ENCODE assay signal across 22 mouse cellular contexts in the genomic region with DNA sequence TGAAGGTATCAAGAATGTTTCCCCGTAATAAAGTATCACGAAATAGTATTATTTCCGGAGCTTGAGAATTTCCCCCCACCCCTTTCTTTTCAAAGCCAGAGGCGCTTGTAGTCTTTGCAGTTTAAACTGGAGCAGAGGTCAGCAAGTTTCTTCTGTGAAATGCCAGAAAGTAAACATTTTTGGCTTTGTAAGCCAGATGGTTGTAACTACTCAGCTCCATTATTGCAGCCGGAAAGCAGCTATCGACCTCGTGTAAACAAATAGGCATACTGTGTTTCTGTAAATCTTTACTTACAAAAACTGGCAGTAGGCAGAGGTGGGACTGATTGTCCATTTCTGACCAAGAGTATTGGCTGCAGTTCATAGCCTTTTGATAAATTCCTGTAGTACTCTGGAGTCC. TPM values are rescaled to one million over a fixed set of nuclear protein-coding genes. Genes with fewer than 3 reads are reported as not detected.
DNase-seq lines count a peak whose midpoint lies in the region; ATAC-seq and TF ChIP-seq lines count a peak whose summit lies in the region.
"Had no signal": no experiment of that assay in that cellular context is flagged by ENCODE, and none has a peak within 500 bp of the region (broad histone marks: within the 10 kb centered on the region; RNA-seq: fewer than 3 reads in every experiment).

No protein-coding gene starts in this region.

- no peaks in the 10 kb centered on the region for H3K9me3 ChIP-seq in intestine, embryonic 16.5 days (ENCODE audit: control insufficient read depth, low read length)
- no peaks in the 10 kb centered on the region for H3K9me3 ChIP-seq in intestine, embryonic 15.5 days
- H3K9me3 ChIP-seq in liver, postnatal 0 days (ENCODE audit: low read length), result no peaks in the 10 kb centered on the region
- no peaks in the 10 kb centered on the region for H3K9me3 ChIP-seq in liver, embryonic 11.5 days (ENCODE audit: control insufficient read depth, low read length)
- H3K9me3 ChIP-seq in stomach, embryonic 15.5 days, result no peaks in the 10 kb centered on the region
- H3K9me3 ChIP-seq in stomach, postnatal 0 days (ENCODE audit: control insufficient read depth, low read length), result no peaks in the 10 kb centered on the region
- no peaks in the 10 kb centered on the region for H3K9me3 ChIP-seq in midbrain, embryonic 11.5 days (ENCODE audit: control insufficient read depth, low read length)
- H3K9me3 ChIP-seq: forebrain, embryonic 13.5 days; heart, embryonic 13.5 days; liver, embryonic 12.5 days had no signal

- 41% methylated on average over 7 of the region's 7 CpGs for WGBS in intestine, embryonic 16.5 days
- 26% methylated on average over 7 of the region's 7 CpGs for WGBS in intestine, embryonic 15.5 days
- WGBS in liver, postnatal 0 days (ENCODE audit: insufficient replicate concordance), result 47% methylated on average over 7 of the region's 7 CpGs
- 73% methylated on average over 7 of the region's 7 CpGs for WGBS in liver, embryonic 11.5 days
- 25% methylated on average over 7 of the region's 7 CpGs for WGBS in stomach, embryonic 15.5 days
- WGBS in stomach, postnatal 0 days, result 14% methylated on average over 7 of the region's 7 CpGs
- 81% methylated on average over 7 of the region's 7 CpGs for WGBS in midbrain, embryonic 11.5 days

- no peaks in the 10 kb centered on the region for H3K27me3 ChIP-seq in intestine, embryonic 16.5 days (replicated peaks; ENCODE audit: control insufficient read depth, insufficient read depth, low read length)
- H3K27me3 ChIP-seq in intestine, embryonic 15.5 days (replicated peaks), result no peaks in the 10 kb centered on the region
- peaks cover 6% of the 10 kb centered on the region; the same call in 1 of the 2 replicates for H3K27me3 ChIP-seq in liver, postnatal 0 days (ENCODE audit: insufficient read depth, low read length)
- H3K27me3 ChIP-seq in liver, embryonic 11.5 days (replicated peaks; ENCODE audit: control insufficient read depth, insufficient read depth, low read length), result no peaks in the 10 kb centered on the region
- no peaks in the 10 kb centered on the region for H3K27me3 ChIP-seq in stomach, embryonic 15.5 days (replicated peaks)
- no peaks in the 10 kb centered on the region for H3K27me3 ChIP-seq in stomach, postnatal 0 days (ENCODE audit: control insufficient read depth, insufficient read depth, low read length)
- H3K27me3 ChIP-seq in midbrain, embryonic 11.5 days (ENCODE audit: control insufficient read depth, insufficient read depth, low read length), result no peaks in the 10 kb centered on the region
- H3K27me3 ChIP-seq: forebrain, embryonic 13.5 days; heart, embryonic 13.5 days; liver, embryonic 12.5 days had no signal

- TF ChIP-seq CTCF in liver, postnatal 0 days (IDR thresholded peaks at IDR 0.05; ENCODE audit: low read depth), result no peak
- no peak for TF ChIP-seq CTCF in stomach, postnatal 0 days (IDR thresholded peaks at IDR 0.05; ENCODE audit: low read depth)

- H3K4me1 ChIP-seq in intestine, embryonic 16.5 days (ENCODE audit: control insufficient read depth, insufficient read depth, low read length), result no peaks in the 10 kb centered on the region
- H3K4me1 ChIP-seq in intestine, embryonic 15.5 days (replicated peaks), result no peaks in the 10 kb centered on the region
- H3K4me1 ChIP-seq in liver, postnatal 0 days (ENCODE audit: insufficient read depth), result no peaks in the 10 kb centered on the region
- H3K4me1 ChIP-seq in liver, embryonic 11.5 days (replicated peaks; ENCODE audit: control insufficient read depth, insufficient read depth, low read length), result no peaks in the 10 kb centered on the region
- no peaks in the 10 kb centered on the region for H3K4me1 ChIP-seq in stomach, embryonic 15.5 days
- H3K4me1 ChIP-seq in stomach, postnatal 0 days (replicated peaks; ENCODE audit: control insufficient read depth, insufficient read depth), result no peaks in the 10 kb centered on the region
- H3K4me1 ChIP-seq in midbrain, embryonic 11.5 days (ENCODE audit: control insufficient read depth, insufficient read depth, low read length), result no peaks in the 10 kb centered on the region
- H3K4me1 ChIP-seq: liver, embryonic 12.5 days had no signal

- no peak overlapping the region for H3K4me2 ChIP-seq in intestine, embryonic 16.5 days (ENCODE audit: low read depth, low read length)
- no peak overlapping the region for H3K4me2 ChIP-seq in intestine, embryonic 15.5 days (replicated peaks)
- no peak overlapping the region for H3K4me2 ChIP-seq in liver, postnatal 0 days (ENCODE audit: low read depth, low read length)
- H3K4me2 ChIP-seq in liver, embryonic 11.5 days, result no peak overlapping the region
- H3K4me2 ChIP-seq in stomach, embryonic 15.5 days, result 0 out of 2 replicates have a peak overlapping the region, but pooled peaks have one; percentile 1
- H3K4me2 ChIP-seq in stomach, postnatal 0 days (replicated peaks; ENCODE audit: low read depth), result no peak overlapping the region
- no peak overlapping the region for H3K4me2 ChIP-seq in midbrain, embryonic 11.5 days
- H3K4me2 ChIP-seq: forebrain, embryonic 13.5 days; heart, embryonic 13.5 days; hindbrain, embryonic 14.5 days; liver, embryonic 12.5 days had no signal

- no peak overlapping the region for H3K4me3 ChIP-seq in intestine, embryonic 16.5 days (ENCODE audit: low read length)
- H3K4me3 ChIP-seq in intestine, embryonic 15.5 days (replicated peaks), result no peak overlapping the region
- no peak overlapping the region for H3K4me3 ChIP-seq in liver, postnatal 0 days (ENCODE audit: low read depth, low read length)
- H3K4me3 ChIP-seq in liver, embryonic 11.5 days (ENCODE audit: low read depth, low read length), result no peak overlapping the region
- no peak overlapping the region for H3K4me3 ChIP-seq in stomach, embryonic 15.5 days (replicated peaks)
- no peak overlapping the region for H3K4me3 ChIP-seq in stomach, postnatal 0 days (ENCODE audit: low read depth, low read length)
- H3K4me3 ChIP-seq in midbrain, embryonic 11.5 days (ENCODE audit: low read depth, low read length), result no peak overlapping the region
- H3K4me3 ChIP-seq: forebrain, embryonic 13.5 days; heart, embryonic 13.5 days; liver, embryonic 12.5 days had no signal

- no peak for TF ChIP-seq EP300 in liver, postnatal 0 days (IDR thresholded peaks at IDR 0.05; ENCODE audit: low read depth)
- no peak for TF ChIP-seq EP300 in stomach, postnatal 0 days (optimal IDR thresholded peaks at IDR 0.05)

- peak; percentile 52; the same call in 1 of the 2 replicates for ATAC-seq in intestine, embryonic 16.5 days
- ATAC-seq in intestine, embryonic 15.5 days, result no peak
- ATAC-seq in liver, postnatal 0 days, result peak; percentile 35; the same call in 1 of the 2 replicates
- ATAC-seq in liver, embryonic 11.5 days (replicated peaks; ENCODE audit: low FRiP score), result no peak
- no peak for ATAC-seq in stomach, embryonic 15.5 days (ENCODE audit: insufficient read depth, low FRiP score, low read depth)
- no peak for ATAC-seq in stomach, postnatal 0 days (ENCODE audit: low FRiP score, low TSS enrichment)
- no peak for ATAC-seq in CD4-positive, CD25-positive, alpha-beta regulatory T cell, adult 4 months
- ATAC-seq in midbrain, embryonic 11.5 days (ENCODE audit: low FRiP score), result no peak
- ATAC-seq: forebrain, embryonic 13.5 days; liver, embryonic 12.5 days had no signal

- no peak overlapping the region for H3K27ac ChIP-seq in intestine, embryonic 16.5 days (ENCODE audit: low read length)
- no peak overlapping the region for H3K27ac ChIP-seq in intestine, embryonic 15.5 days
- H3K27ac ChIP-seq in liver, postnatal 0 days (ENCODE audit: low read depth), result no peak overlapping the region
- no peak overlapping the region for H3K27ac ChIP-seq in liver, embryonic 11.5 days (ENCODE audit: low read depth, low read length)
- H3K27ac ChIP-seq in stomach, embryonic 15.5 days, result no peak overlapping the region
- H3K27ac ChIP-seq in stomach, postnatal 0 days (replicated peaks), result no peak overlapping the region
- no peak overlapping the region for H3K27ac ChIP-seq in midbrain, embryonic 11.5 days (ENCODE audit: low read depth, low read length)
- H3K27ac ChIP-seq: forebrain, embryonic 13.5 days; heart, embryonic 13.5 days; hindbrain, embryonic 14.5 days; liver, embryonic 12.5 days; macrophage had no signal

- H3K36me3 ChIP-seq in intestine, embryonic 16.5 days (ENCODE audit: control insufficient read depth, insufficient read depth, low read length), result no peaks in the 10 kb centered on the region
- H3K36me3 ChIP-seq in intestine, embryonic 15.5 days, result no peaks in the 10 kb centered on the region
- H3K36me3 ChIP-seq in liver, postnatal 0 days (replicated peaks; ENCODE audit: insufficient read depth, low read length), result no peaks in the 10 kb centered on the region
- no peaks in the 10 kb centered on the region for H3K36me3 ChIP-seq in liver, embryonic 11.5 days (ENCODE audit: control insufficient read depth, insufficient read depth, low read length)
- no peaks in the 10 kb centered on the region for H3K36me3 ChIP-seq in stomach, embryonic 15.5 days
- H3K36me3 ChIP-seq in stomach, postnatal 0 days (ENCODE audit: control insufficient read depth, insufficient read depth, low read length), result no peaks in the 10 kb centered on the region
- H3K36me3 ChIP-seq in midbrain, embryonic 11.5 days (ENCODE audit: control insufficient read depth, insufficient read depth, low read length), result no peaks in the 10 kb centered on the region
- H3K36me3 ChIP-seq: heart, embryonic 13.5 days; liver, embryonic 12.5 days had no signal

- no peak for DNase-seq in liver, postnatal 0 days
- DNase-seq in liver, embryonic 11.5 days (ENCODE audit: low spot score), result no peak
- no peak for DNase-seq in stomach, postnatal 0 days (ENCODE audit: low spot score)
- DNase-seq in midbrain, embryonic 11.5 days (ENCODE audit: low spot score, missing footprints), result no peak
- DNase-seq: adrenal gland, postnatal 36 days; cerebellum, adult 18-20 months; cerebellum, postnatal 10 days; gastrocnemius, postnatal 10 days; heart, postnatal 10 days; kidney, adult 9 months; layer of hippocampus, postnatal 36 days; midbrain, embryonic 14.5 days; thymus, postnatal 14 days had no signal

- H3K9ac ChIP-seq in intestine, embryonic 16.5 days (ENCODE audit: low read depth, low read length), result no peak overlapping the region
- no peak overlapping the region for H3K9ac ChIP-seq in intestine, embryonic 15.5 days
- H3K9ac ChIP-seq in liver, postnatal 0 days (replicated peaks), result no peak overlapping the region
- no peak overlapping the region for H3K9ac ChIP-seq in liver, embryonic 11.5 days (ENCODE audit: low read depth, low read length)
- no peak overlapping the region for H3K9ac ChIP-seq in stomach, embryonic 15.5 days
- H3K9ac ChIP-seq in stomach, postnatal 0 days (ENCODE audit: low read length), result no peak overlapping the region
- no peak overlapping the region for H3K9ac ChIP-seq in midbrain, embryonic 11.5 days (ENCODE audit: low read length)
- H3K9ac ChIP-seq: forebrain, embryonic 13.5 days; heart, embryonic 13.5 days; hindbrain, embryonic 14.5 days; liver, embryonic 12.5 days had no signal

RNA-seq across cellular contexts. Expression of gene Pcsk5, which starts 38.4 kb away (rescaled TPM):
- 30.2 and 36.9 TPM in 2 replicates for polyA plus RNA-seq in intestine, embryonic 16.5 days (2015; fragmentation: Nextera tagmentation; extraction: Ambion mirVana)
- polyA plus RNA-seq in intestine, embryonic 15.5 days (2015; fragmentation: Nextera tagmentation; extraction: Ambion mirVana), result 29.8 and 35.4 TPM in 2 replicates
- polyA plus RNA-seq in liver, postnatal 0 days (2015; fragmentation: Nextera tagmentation; extraction: Ambion mirVana), result 3.8 and 4.1 TPM in 2 replicates
- 4.5 and 4.8 TPM in 2 replicates for polyA plus RNA-seq in liver, embryonic 11.5 days (2014; fragmentation: Nextera tagmentation; extraction: Ambion mirVana)
- polyA plus RNA-seq in stomach, embryonic 15.5 days (2015; fragmentation: Nextera tagmentation; extraction: Ambion mirVana), result 18.0 and 19.2 TPM in 2 replicates
- polyA plus RNA-seq in stomach, postnatal 0 days (2015; fragmentation: Nextera tagmentation; extraction: Ambion mirVana), result 4.2 and 4.3 TPM in 2 replicates
- not detected for polyA plus RNA-seq in CD4-positive, CD25-positive, alpha-beta regulatory T cell, adult 4 months (2017; shearing (Covaris generic))
- 6.5 and 6.9 TPM in 2 replicates for polyA plus RNA-seq in midbrain, embryonic 11.5 days (2014; fragmentation: Nextera tagmentation; extraction: Ambion mirVana)
- polyA plus RNA-seq: macrophage had no signal

Comparison
In these comparisons a context has a peak if more than half of its experiments do, and no peak if none do; other contexts are left out.
1. ATAC-seq: peak in intestine, embryonic 16.5 days (single experiment) and liver, postnatal 0 days (single experiment); none in intestine, embryonic 15.5 days (single experiment), liver, embryonic 11.5 days (single experiment), stomach, embryonic 15.5 days (single experiment), stomach, postnatal 0 days (single experiment), CD4-positive, CD25-positive, alpha-beta regulatory T cell, adult 4 months (single experiment) and midbrain, embryonic 11.5 days (single experiment).